Mouse (Mus musculus) liver, embryonic 16.5 days (tissue): ENCODE results near the gene Gm10770. TPM values are rescaled to one million over a fixed set of nuclear protein-coding genes. Genes with fewer than 3 reads are reported as not detected.
A peak's percentile ranks its signal among the peaks of the same experiment; 100 is the strongest.
"Not testable (repeated sequence)": the region's sequence is repeated elsewhere in the genome, so short reads cannot be mapped to it uniquely, and the experiment has no call there.

ENCODE experiments used
- ATAC-seq: fragments of 200-750 bp; cut with Nextera tagmentation; 2 replicates; pipeline ENCODE4 v1.8.0; 2017; ENCODE audit warnings: low read depth, mild to moderate bottlenecking, moderate number of reproducible peaks, moderate library complexity
- H3K27ac ChIP-seq: fragments of 300-500 bp; sonication (generic); 2 replicates; pipeline ENCODE4 v1.5.1; 2014; ENCODE audit warnings: mild to moderate bottlenecking, low read length
- H3K27me3 ChIP-seq: fragments of 300-500 bp; sonication (generic); 2 replicates; pipeline ENCODE4 v1.6.1; 2014; ENCODE audit warnings: low read depth, low read length, mixed read lengths; ENCODE audit not compliant: control insufficient read depth, insufficient read depth
- H3K36me3 ChIP-seq: fragments of 300-500 bp; sonication (generic); 2 replicates; pipeline ENCODE4 v1.6.1; 2014; ENCODE audit warnings: mild to moderate bottlenecking; ENCODE audit not compliant: control insufficient read depth, insufficient read depth
- H3K4me1 ChIP-seq: fragments of 300-500 bp; sonication (generic); 2 replicates; pipeline ENCODE4 v1.6.1; 2014; ENCODE audit warnings: low read depth, low read length, mixed read lengths; ENCODE audit not compliant: control insufficient read depth
- H3K4me2 ChIP-seq: fragments of 300-500 bp; sonication (generic); 2 replicates; pipeline ENCODE4 v1.6.1; 2014; ENCODE audit warnings: low read depth, low read length, mixed read lengths
- H3K4me3 ChIP-seq: fragments of 300-500 bp; sonication (generic); 2 replicates; pipeline ENCODE4 v1.5.1; 2014; ENCODE audit warnings: low read depth, mild to moderate bottlenecking, low read length
- H3K9ac ChIP-seq: fragments of 300-500 bp; sonication (generic); 2 replicates; pipeline ENCODE4 v1.6.1; 2014; ENCODE audit warnings: low read depth, low read length
- H3K9me3 ChIP-seq: fragments of 300-500 bp; sonication (generic); replicated peaks from 2 replicates; pipeline ENCODE4 v1.6.1; 2016; ENCODE audit warnings: low read length; ENCODE audit not compliant: control insufficient read depth
- WGBS: fragments of 180-500 bp; shearing (Covaris S2); extraction: QIAGEN DNeasy Blood & Tissue Kit; methylation state at CpG from one replicate; pipeline ENCODE4 v1.1.7; 2014; ENCODE audit not compliant: insufficient replicate concordance; 5-methylcytosine and 5-hydroxymethylcytosine counted together
- polyA plus RNA-seq: library from polyadenylated mRNA; unstranded; fragments of >200 nt; fragmentation: Nextera tagmentation; extraction: Ambion mirVana; gene quantifications from 2 replicates; pipeline ENCODE4 v1.2.1, GENCODE M21; 2015

Gm10770 gene
- polyA plus RNA-seq = not detected in 2 replicates

GRCm38 (mm10) chr2:150179579-150179978 is at the start of gene Gm10770:
Gene Gm10770, minus strand, starts transcription at chr2:150179679.
- 54% methylated on average over 4 of the region's 4 CpGs for WGBS
- not testable (repeated sequence) for H3K9me3 ChIP-seq, ATAC-seq, H3K9ac ChIP-seq, H3K4me3 ChIP-seq, H3K27ac ChIP-seq, H3K4me2 ChIP-seq, H3K36me3 ChIP-seq, H3K27me3 ChIP-seq, H3K4me1 ChIP-seq

- H3K4me3 ChIP-seq, H3K4me1 ChIP-seq, H3K36me3 ChIP-seq, H3K9me3 ChIP-seq, H3K27me3 ChIP-seq, H3K9ac ChIP-seq, H3K4me2 ChIP-seq, H3K27ac ChIP-seq: not testable (repeated sequence)
- peak; percentile 75 for ATAC-seq
These were observed 43.8 kb upstream of the Gm10770 start for GRCm38 (mm10) chr2:150223263-150223662.

- not testable (repeated sequence) for H3K9me3 ChIP-seq, H3K9ac ChIP-seq, ATAC-seq, H3K36me3 ChIP-seq, H3K27ac ChIP-seq, H3K4me1 ChIP-seq, H3K27me3 ChIP-seq
- Histone ChIP-seq H3K4me3 (peak overlapping the region; percentile 46), H3K4me2 (peak overlapping the region; percentile 8; the same call in 1 of the 2 replicates)
- WGBS = 16% methylated on average over 2 of the region's 4 CpGs
These were observed 38.9 kb upstream of the Gm10770 start for GRCm38 (mm10) chr2:150218363-150218725.

DNA sequence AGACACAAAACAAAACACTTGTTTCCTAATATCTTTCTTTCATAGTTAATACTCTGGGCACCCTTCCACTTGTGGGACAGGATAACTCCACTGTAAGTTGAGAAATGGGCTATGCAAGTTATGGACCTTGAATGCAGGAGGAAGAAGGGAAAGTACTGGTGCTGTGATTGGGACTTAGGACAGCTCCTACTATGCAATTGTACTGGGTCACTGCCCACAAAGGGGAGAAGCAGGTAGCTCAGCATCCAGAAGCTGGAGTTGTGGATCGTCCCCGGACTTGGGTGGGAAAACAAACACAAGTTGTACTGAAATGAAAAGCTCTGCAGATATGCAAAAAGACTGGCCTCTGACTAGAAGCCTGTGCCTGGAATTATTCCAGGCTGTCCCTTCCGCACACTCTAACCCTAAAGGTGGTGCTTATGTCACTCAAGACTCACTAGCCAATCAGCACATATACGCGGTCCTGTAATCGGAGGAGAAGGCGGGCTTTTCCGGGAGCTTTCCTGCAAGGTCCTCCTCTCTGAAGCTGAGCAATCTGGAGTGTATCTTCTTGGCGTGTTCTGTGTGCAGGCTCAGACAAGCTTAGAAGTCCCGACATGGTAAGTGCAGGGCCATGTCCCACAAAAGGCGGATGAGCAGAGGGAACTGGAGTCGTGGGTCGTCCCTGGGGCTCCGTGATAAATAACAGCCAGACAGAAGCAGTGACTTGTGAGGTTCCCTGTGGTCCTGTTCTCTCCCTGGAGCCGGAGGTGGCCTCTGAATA is 38.3 kb upstream of the Gm10770 start, which contains the start of gene Zfp937:
Zfp937 (plus strand) TSS at position 474 of the 763 bp plus-strand sequence.
- Histone ChIP-seq H3K4me2 (peak within 1 kb of the TSS; percentile 42; the same call in 1 of the 2 replicates), H3K4me3 (peak within 1 kb of the TSS; percentile 46)
- under 1% methylated on average over 15 of the region's 15 CpGs for WGBS
- not testable (repeated sequence) for H3K9me3 ChIP-seq, H3K36me3 ChIP-seq, H3K9ac ChIP-seq, H3K27ac ChIP-seq, H3K27me3 ChIP-seq, H3K4me1 ChIP-seq
- peak; percentile 98 for ATAC-seq

DNA sequence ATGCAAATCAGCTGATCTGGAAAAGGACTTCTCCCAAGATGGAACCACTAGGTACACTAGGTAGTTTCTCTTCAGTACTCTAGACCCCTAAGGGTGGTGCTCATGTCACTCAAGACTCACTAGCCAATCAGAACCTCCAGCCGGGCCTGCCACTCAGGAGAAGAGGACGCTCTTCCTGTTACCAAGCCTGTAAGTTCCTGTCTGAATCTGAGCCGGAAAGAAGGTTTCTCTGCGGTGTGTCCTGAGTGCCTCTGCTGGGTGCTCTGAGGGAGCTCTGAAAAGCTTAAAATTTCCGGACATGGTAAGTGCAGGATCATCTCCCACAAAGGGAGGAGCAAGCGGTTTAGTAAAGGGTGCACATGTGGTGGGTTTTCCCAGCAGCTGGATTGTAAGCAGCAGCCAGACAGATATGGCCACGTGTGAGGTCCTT is 2.1 kb upstream of the Gm10770 start, which contains the start of gene Gm14139:
Gm14139 (plus strand) TSS at position 186 of the 430 bp plus-strand sequence.
- WGBS = 58% methylated on average over 7 of the region's 7 CpGs
- not testable (repeated sequence) for H3K27ac ChIP-seq, H3K9ac ChIP-seq, H3K27me3 ChIP-seq, H3K4me3 ChIP-seq, ATAC-seq, H3K9me3 ChIP-seq, H3K4me1 ChIP-seq, H3K4me2 ChIP-seq, H3K36me3 ChIP-seq

GRCm38 (mm10) chr2:150181046-150181445 is 1.6 kb upstream of the Gm10770 start:
- not testable (repeated sequence) for H3K4me3 ChIP-seq, H3K27me3 ChIP-seq, ATAC-seq, H3K27ac ChIP-seq, H3K4me2 ChIP-seq, H3K4me1 ChIP-seq, H3K36me3 ChIP-seq, H3K9me3 ChIP-seq, H3K9ac ChIP-seq

GRCm38 (mm10) chr2:150173833-150174232 is 5.6 kb downstream of the Gm10770 start:
- H3K9me3 ChIP-seq = no peaks in the 10 kb centered on the region
- no peak overlapping the region for H3K27ac ChIP-seq
- no peak for ATAC-seq
- no peaks in the 10 kb centered on the region for H3K27me3 ChIP-seq
- H3K4me1 ChIP-seq = no peaks in the 10 kb centered on the region
- H3K36me3 ChIP-seq = no peaks in the 10 kb centered on the region
- no peak overlapping the region for H3K4me3 ChIP-seq
- H3K9ac ChIP-seq = no peak overlapping the region
- H3K4me2 ChIP-seq = no peak overlapping the region

DNA sequence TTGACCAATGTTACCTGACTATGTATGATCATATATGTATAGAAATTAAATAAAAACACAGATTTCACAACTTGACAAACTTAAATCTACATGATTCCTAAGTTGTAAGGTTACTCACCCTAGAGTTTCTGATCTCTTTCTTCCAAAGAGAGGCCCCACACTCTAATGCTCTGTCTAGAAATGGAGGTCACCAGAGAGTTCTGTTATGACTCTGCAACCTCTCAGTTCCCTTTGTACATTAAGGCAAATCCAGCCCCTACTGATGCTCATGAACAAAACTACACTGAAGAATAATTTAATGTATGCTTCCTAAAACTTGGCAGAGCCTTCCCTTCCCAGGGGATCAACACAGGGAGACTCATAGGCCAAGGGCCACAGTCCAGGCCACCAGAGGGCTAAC is 12.8 kb downstream of the Gm10770 start:
- no peak for ATAC-seq
- Histone ChIP-seq H3K36me3 (no peaks in the 10 kb centered on the region), H3K4me3 (no peak overlapping the region), H3K4me1 (no peaks in the 10 kb centered on the region), H3K27ac (no peak overlapping the region), H3K4me2 (no peak overlapping the region), H3K9ac (no peak overlapping the region), H3K27me3 (no peaks in the 10 kb centered on the region), H3K9me3 (no peaks in the 10 kb centered on the region)

- H3K36me3 ChIP-seq = no peaks in the 10 kb centered on the region
- under 1% methylated on average over 13 of the region's 13 CpGs for WGBS
- H3K27ac ChIP-seq = peak within 1 kb of the TSS; percentile 54; the same call in 1 of the 2 replicates
- peak; percentile 97 for ATAC-seq
- peak within 1 kb of the TSS; percentile 78 for H3K9ac ChIP-seq
- H3K4me1 ChIP-seq = no peaks in the 10 kb centered on the region; the same call in 1 of the 2 replicates
- H3K27me3 ChIP-seq = no peaks in the 10 kb centered on the region
- peak within 1 kb of the TSS; percentile 76 for H3K4me3 ChIP-seq
- H3K4me2 ChIP-seq = peak within 1 kb of the TSS; percentile 58
- H3K9me3 ChIP-seq = no peaks in the 10 kb centered on the region
These were observed 43.0 kb downstream of the Gm10770 start, which contains the start of gene Zfp120 for GRCm38 (mm10) chr2:150136435-150136897. Gene Zfp120, minus strand, starts transcription at chr2:150136708.
